Mouse (Mus musculus): Measurements from ENCODE around the gene Knstrn. TPM values are rescaled to one million over a fixed set of nuclear protein-coding genes. Genes with fewer than 3 reads are reported as not detected.

Knstrn gene
- polyA plus RNA-seq, 1 experiment from 2014 or later: 184 TPM

- Histone ChIP-seq H3K27ac (replicated peaks) (peak within 1 kb of the TSS; percentile 93), H3K9me3 (replicated peaks) (no peaks in the 10 kb centered on the region), H3K4me1 (peaks cover 91% of the 10 kb centered on the region), H3K36me3 (no peaks in the 10 kb centered on the region), H3K4me3 (peak within 1 kb of the TSS; percentile 97), H3K27me3 (ENCODE audit: low read depth, poor library complexity, severe bottlenecking) (peaks cover 75% of the 10 kb centered on the region)
- under 1% methylated on average over 32 of the region's 32 CpGs for WGBS
- DNase-seq (ENCODE audit: low spot score): peak; percentile 61
These were observed 86.4 kb downstream of the Knstrn start, which contains the start of gene Bahd1 for GRCm38 (mm10) chr2:118899981-118900825. TSS of gene Bahd1 (plus strand) at chr2:118900377.

GRCm38 (mm10) chr2:118900826-118901140, 87.0 kb downstream of the Knstrn start:
- Histone ChIP-seq H3K4me3 (peak overlapping the region; percentile 97), H3K36me3 (no peaks in the 10 kb centered on the region), H3K27me3 (ENCODE audit: low read depth, poor library complexity, severe bottlenecking) (peaks cover 69% of the 10 kb centered on the region), H3K9me3 (replicated peaks) (no peaks in the 10 kb centered on the region), H3K4me1 (peaks cover 95% of the 10 kb centered on the region), H3K27ac (replicated peaks) (peak overlapping the region; percentile 93)
- DNase-seq (ENCODE audit: low spot score): no peak
- 1% methylated on average over 11 of the region's 11 CpGs for WGBS

- Histone ChIP-seq H3K36me3 (no peaks in the 10 kb centered on the region), H3K9me3 (replicated peaks) (no peaks in the 10 kb centered on the region), H3K4me3 (peak overlapping the region; percentile 97), H3K27me3 (ENCODE audit: low read depth, poor library complexity, severe bottlenecking) (peaks cover 63% of the 10 kb centered on the region), H3K4me1 (peaks cover 91% of the 10 kb centered on the region), H3K27ac (replicated peaks) (peak overlapping the region; percentile 93)
- under 1% methylated on average over 108 of the region's 120 CpGs for WGBS
- peak; percentile 98 for DNase-seq (ENCODE audit: low spot score)
These were observed 87.6 kb downstream of the Knstrn start for GRCm38 (mm10) chr2:118901175-118902031.

GRCm38 (mm10) chr2:118902051-118903025, 88.5 kb downstream of the Knstrn start:
- peaks cover 82% of the 10 kb centered on the region for H3K4me1 ChIP-seq

GRCm38 (mm10) chr2:118903333-118903741, 89.5 kb downstream of the Knstrn start:
- Histone ChIP-seq H3K9me3 (replicated peaks) (no peaks in the 10 kb centered on the region), H3K27ac (replicated peaks) (no peak overlapping the region), H3K27me3 (ENCODE audit: low read depth, poor library complexity, severe bottlenecking) (peaks cover 43% of the 10 kb centered on the region), H3K4me3 (peak overlapping the region; percentile 97), H3K36me3 (no peaks in the 10 kb centered on the region), H3K4me1 (peaks cover 72% of the 10 kb centered on the region)
- 10% methylated on average over 10 of the region's 10 CpGs for WGBS
- DNase-seq (ENCODE audit: low spot score): no peak

More at GRCm38 (mm10) chr2:118902051-118903025, 88.5 kb downstream of the Knstrn start:
- no peaks in the 10 kb centered on the region for H3K9me3 ChIP-seq (replicated peaks)
- under 1% methylated on average over 105 of the region's 106 CpGs for WGBS
- no peaks in the 10 kb centered on the region for H3K36me3 ChIP-seq
- peak; percentile 73 for DNase-seq (ENCODE audit: low spot score)
- H3K27ac ChIP-seq (replicated peaks): peak overlapping the region; percentile 93
- peak overlapping the region; percentile 97 for H3K4me3 ChIP-seq
- peaks cover 53% of the 10 kb centered on the region for H3K27me3 ChIP-seq (ENCODE audit: low read depth, poor library complexity, severe bottlenecking)

Other genes starting within 250 kb of the Knstrn start
- 146 and 150 TPM in 2 replicates for gene Bub1b, start 215.8 kb upstream of the Knstrn start, polyA plus RNA-seq (2016; fragmentation: Nextera tagmentation; extraction: Ambion mirVana)
- gene Pak6, start 150.7 kb upstream of the Knstrn start, polyA plus RNA-seq (2016; fragmentation: Nextera tagmentation; extraction: Ambion mirVana): 0.26 and 0.99 TPM in 2 replicates
- gene Ankrd63, start 110.0 kb upstream of the Knstrn start, polyA plus RNA-seq (2016; fragmentation: Nextera tagmentation; extraction: Ambion mirVana): not detected in 2 replicates
- 0.09 and 0.34 TPM in 2 replicates for gene Plcb2, start 85.6 kb upstream of the Knstrn start, polyA plus RNA-seq (2016; fragmentation: Nextera tagmentation; extraction: Ambion mirVana)
- gene Inafm2, start 68.2 kb upstream of the Knstrn start, polyA plus RNA-seq (2016; fragmentation: Nextera tagmentation; extraction: Ambion mirVana): 24.2 and 24.6 TPM in 2 replicates
- 0.42 and 1.1 TPM in 2 replicates for gene Ccdc9b, start 51.3 kb upstream of the Knstrn start, polyA plus RNA-seq (2016; fragmentation: Nextera tagmentation; extraction: Ambion mirVana)
- gene Phgr1, start 41.2 kb upstream of the Knstrn start, polyA plus RNA-seq (2016; fragmentation: Nextera tagmentation; extraction: Ambion mirVana): not detected in 2 replicates
- 3.1 and 7.5 TPM in 2 replicates for gene Disp2, start 34.3 kb upstream of the Knstrn start, polyA plus RNA-seq (2016; fragmentation: Nextera tagmentation; extraction: Ambion mirVana)
- 63.3 and 67.3 TPM in 2 replicates for gene Ivd, start 48.0 kb downstream of the Knstrn start, polyA plus RNA-seq (2016; fragmentation: Nextera tagmentation; extraction: Ambion mirVana)
- 3.8 and 3.9 TPM in 2 replicates for gene Bahd1, start 86.4 kb downstream of the Knstrn start, polyA plus RNA-seq (2016; fragmentation: Nextera tagmentation; extraction: Ambion mirVana)
- 14.5 and 17.2 TPM in 2 replicates for gene Chst14, start 112.5 kb downstream of the Knstrn start, polyA plus RNA-seq (2016; fragmentation: Nextera tagmentation; extraction: Ambion mirVana)
- gene Ccdc32, start 215.4 kb downstream of the Knstrn start, polyA plus RNA-seq (2016; fragmentation: Nextera tagmentation; extraction: Ambion mirVana): 21.9 and 22.4 TPM in 2 replicates
- gene Rpusd2, start 220.8 kb downstream of the Knstrn start, polyA plus RNA-seq (2016; fragmentation: Nextera tagmentation; extraction: Ambion mirVana): 7.0 and 7.9 TPM in 2 replicates
- gene Knl1, start 233.1 kb downstream of the Knstrn start, polyA plus RNA-seq (2016; fragmentation: Nextera tagmentation; extraction: Ambion mirVana): 63.9 and 68.4 TPM in 2 replicates